Mouse (Mus musculus) lung, postnatal 0 days (tissue): Measurements from ENCODE around the gene Ptpn14.

Experiments
- CTCF ChIP-seq: IDR thresholded peaks from 2 replicates; pipeline ENCODE4 v1.5.1; 2016; ENCODE audit warnings: antibody characterized with exemption, mild to moderate bottlenecking
- EP300 ChIP-seq: IDR thresholded peaks from 2 replicates; pipeline ENCODE4 v1.6.1; 2016; ENCODE audit warnings: antibody characterized with exemption, mild to moderate bottlenecking, control low read depth

- TF ChIP-seq CTCF: no peak
- no peak for TF ChIP-seq EP300
These were observed 21.1 kb upstream of the Ptpn14 start for GRCm38 (mm10) chr1:189707014-189707413.
